Mouse (Mus musculus): Measurements from ENCODE around the gene Ccna1.

GRCm38 (mm10) chr3:55001677-55002076 is 53.6 kb downstream of the Ccna1 start:
- TF ChIP-seq CTCF (IDR thresholded peaks at IDR 0.05): no peak; the same call in 1 of the 2 replicates
- TF ChIP-seq EP300 (IDR thresholded peaks at IDR 0.05): no peak
